ENCODE assay signal across 8 mouse cellular contexts in genomic region chr11:76622152-76622565, GRCm38 (mm10). TPM values are rescaled to one million over a fixed set of nuclear protein-coding genes. Genes with fewer than 3 reads are reported as not detected.
DNase-seq lines count a peak whose midpoint lies in the region; ATAC-seq lines count a peak whose summit lies in the region.

Abr (minus strand) TSS chr11:76622314.

- H3K4me2 ChIP-seq in forebrain, embryonic 11.5 days (ENCODE audit: low read depth, low read length, severe bottlenecking) = peak within 1 kb of the TSS; percentile 99

- H3K9me3 ChIP-seq in forebrain, embryonic 11.5 days (ENCODE audit: control insufficient read depth, low read length) = no peaks in the 10 kb centered on the region
- no peaks in the 10 kb centered on the region for H3K9me3 ChIP-seq in hindbrain, embryonic 10.5 days

- peaks cover 6% of the 10 kb centered on the region; the same call in 1 of the 2 replicates for H3K4me1 ChIP-seq in forebrain, embryonic 11.5 days (replicated peaks; ENCODE audit: control insufficient read depth, insufficient read depth, low read length)
- H3K4me1 ChIP-seq in hindbrain, embryonic 10.5 days (replicated peaks) = peaks cover 35% of the 10 kb centered on the region

- WGBS in forebrain, embryonic 11.5 days = 1% methylated on average over 30 of the region's 31 CpGs
- WGBS in hindbrain, embryonic 10.5 days = under 1% methylated on average over 31 of the region's 31 CpGs

- H3K27me3 ChIP-seq in forebrain, embryonic 11.5 days (ENCODE audit: control insufficient read depth, insufficient read depth, low read length) = peaks cover 18% of the 10 kb centered on the region
- peaks cover 55% of the 10 kb centered on the region for H3K27me3 ChIP-seq in hindbrain, embryonic 10.5 days (ENCODE audit: insufficient read depth, poor library complexity, severe bottlenecking)

- DNase-seq in ES-CJ7 (ENCODE audit: low read depth, low spot score) = peak; percentile 72
- peak; percentile 52 to 57 for DNase-seq in adrenal gland, adult 18-20 months (ENCODE audit: low spot score in 2 of 2)
- peak; percentile 79 for DNase-seq in forebrain, embryonic 11.5 days (ENCODE audit: low spot score)
- peak; percentile 69 for DNase-seq in hindbrain, embryonic 10.5 days (ENCODE audit: low spot score)
- DNase-seq in layer of hippocampus, postnatal 10 days (ENCODE audit: low spot score in 2 of 2) = peak; percentile 48 to 60
- DNase-seq in lung, postnatal 10 days = peak; percentile 55
- DNase-seq in ovary, postnatal 36 days (ENCODE audit: low spot score) = peak; percentile 73
- DNase-seq in c-Kit-positive CD71-positive TER-119-positive erythroid progenitor cells, embryonic 14.5 days (ENCODE audit: low spot score) = no peak

- peak within 1 kb of the TSS; percentile 58 for H3K4me3 ChIP-seq in forebrain, embryonic 11.5 days (ENCODE audit: low read depth, low read length)
- H3K4me3 ChIP-seq in hindbrain, embryonic 10.5 days = peak within 1 kb of the TSS; percentile 73

- peak within 1 kb of the TSS; percentile 61 for H3K9ac ChIP-seq in forebrain, embryonic 11.5 days (ENCODE audit: low read length)

- ATAC-seq in forebrain, embryonic 11.5 days (replicated peaks; ENCODE audit: low FRiP score) = peak; percentile 48; the same call in 1 of the 2 replicates

- H3K36me3 ChIP-seq in forebrain, embryonic 11.5 days (ENCODE audit: control insufficient read depth, insufficient read depth, low read length) = no peaks in the 10 kb centered on the region
- no peaks in the 10 kb centered on the region for H3K36me3 ChIP-seq in hindbrain, embryonic 10.5 days

- H3K27ac ChIP-seq in forebrain, embryonic 11.5 days (ENCODE audit: low read depth, low read length) = no peak within 1 kb of the TSS
- peak within 1 kb of the TSS; percentile 91 for H3K27ac ChIP-seq in hindbrain, embryonic 10.5 days

RNA-seq across cellular contexts. Expression of gene Abr, which starts in this region (rescaled TPM):
- total RNA-seq in adrenal gland, adult 18-20 months (2021) = 10 to 100 TPM; 55.4 to 56.2 TPM
- polyA plus RNA-seq in forebrain, embryonic 11.5 days (2014; fragmentation: Nextera tagmentation; extraction: Ambion mirVana) = 46.4 and 50.5 TPM in 2 replicates
- 29.5 and 40.5 TPM in 2 replicates for polyA plus RNA-seq in hindbrain, embryonic 10.5 days (2016; fragmentation: Nextera tagmentation; extraction: Ambion mirVana)
- total RNA-seq in layer of hippocampus, postnatal 10 days (2021) = 100 to 1,000 TPM; 299 to 308 TPM

Comparison
In these comparisons a context has a peak if more than half of its experiments do, and no peak if none do; other contexts are left out.
1. RNA of gene Abr (total RNA-seq): 299 to 308 TPM in layer of hippocampus, postnatal 10 days; 55.4 to 56.2 TPM in adrenal gland, adult 18-20 months; every median in the first group is over 4 times any median in the second.